Mouse (Mus musculus) right cerebral cortex, postnatal 25 days (tissue): ENCODE results near the gene Ehd4.

Experiments used
- DNase-seq: peaks from one replicate; pipeline ENCODE4 v3.0.0; 2022

Gene Ehd4

DNA sequence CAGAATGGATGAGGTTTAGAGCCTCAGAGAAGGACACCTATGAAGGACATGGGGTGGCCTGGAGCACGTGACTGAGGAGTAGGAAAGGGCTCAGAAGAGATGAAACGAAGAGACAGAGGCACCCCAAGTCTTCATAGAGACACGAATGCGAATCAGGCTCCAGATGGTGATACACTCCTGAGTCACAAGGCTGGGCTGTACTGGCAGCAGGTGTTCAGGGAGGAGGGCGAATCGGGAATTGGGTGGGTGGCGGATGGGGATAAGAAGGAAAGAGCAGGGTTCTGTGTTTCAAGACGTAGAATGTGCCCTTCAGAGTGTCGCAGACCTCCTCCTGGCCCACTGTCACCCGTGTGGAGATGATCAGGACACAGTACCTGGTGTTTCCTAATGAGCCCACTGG lies 89.2 kb downstream of the Ehd4 start:
- DNase-seq = peak; percentile 53

DNA sequence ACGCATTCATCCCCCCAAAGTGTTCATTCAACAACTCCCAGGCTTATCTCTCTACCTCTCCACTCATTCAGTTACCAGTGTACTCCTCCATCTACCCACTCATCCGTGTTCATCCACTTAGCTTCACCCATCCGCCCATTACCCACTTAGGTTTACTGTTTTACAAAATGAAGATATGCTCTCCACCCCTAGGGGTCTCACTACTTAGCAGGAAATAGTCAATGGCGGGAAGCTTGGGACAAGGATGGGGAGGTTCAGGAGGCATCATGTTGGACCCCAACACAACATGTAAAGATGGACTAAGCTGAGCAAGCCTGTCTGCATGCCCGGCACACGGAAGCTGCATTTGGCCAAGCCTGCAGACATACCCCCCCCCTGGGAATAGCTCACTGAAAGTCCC lies 89.8 kb downstream of the Ehd4 start:
- DNase-seq = no peak

- no peak for DNase-seq
Measured at GRCm38 (mm10) chr2:120062248-120062647, 92.2 kb downstream of the Ehd4 start.

DNA sequence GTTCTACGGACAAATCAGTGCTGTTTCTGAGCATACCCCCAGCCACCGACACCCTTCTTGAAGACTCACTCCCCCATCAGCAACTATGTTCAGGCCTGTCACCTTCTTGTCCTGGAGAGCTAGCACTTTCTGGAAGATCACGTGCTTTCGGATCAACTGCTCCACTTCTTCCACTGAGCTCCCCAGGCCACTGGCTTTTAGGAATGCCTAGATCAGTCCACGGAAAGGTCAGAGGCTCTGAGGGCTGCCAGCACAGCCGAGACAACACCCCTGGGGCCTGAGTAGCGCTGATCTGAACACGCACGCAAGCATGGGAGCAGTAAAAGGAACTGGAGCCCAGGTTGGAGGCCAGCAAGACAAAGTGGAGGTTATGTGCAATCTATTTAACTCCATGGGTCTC lies 93.8 kb downstream of the Ehd4 start:
- DNase-seq = no peak

GRCm38 (mm10) chr2:120060190-120060589 lies 94.2 kb downstream of the Ehd4 start:
- DNase-seq = no peak

- no peak for DNase-seq
Measured at GRCm38 (mm10) chr2:120059466-120059865, 94.9 kb downstream of the Ehd4 start.

GRCm38 (mm10) chr2:120058818-120059217 lies 95.6 kb downstream of the Ehd4 start:
- no peak for DNase-seq

GRCm38 (mm10) chr2:120055923-120056322 lies 98.5 kb downstream of the Ehd4 start:
- no peak for DNase-seq

DNA sequence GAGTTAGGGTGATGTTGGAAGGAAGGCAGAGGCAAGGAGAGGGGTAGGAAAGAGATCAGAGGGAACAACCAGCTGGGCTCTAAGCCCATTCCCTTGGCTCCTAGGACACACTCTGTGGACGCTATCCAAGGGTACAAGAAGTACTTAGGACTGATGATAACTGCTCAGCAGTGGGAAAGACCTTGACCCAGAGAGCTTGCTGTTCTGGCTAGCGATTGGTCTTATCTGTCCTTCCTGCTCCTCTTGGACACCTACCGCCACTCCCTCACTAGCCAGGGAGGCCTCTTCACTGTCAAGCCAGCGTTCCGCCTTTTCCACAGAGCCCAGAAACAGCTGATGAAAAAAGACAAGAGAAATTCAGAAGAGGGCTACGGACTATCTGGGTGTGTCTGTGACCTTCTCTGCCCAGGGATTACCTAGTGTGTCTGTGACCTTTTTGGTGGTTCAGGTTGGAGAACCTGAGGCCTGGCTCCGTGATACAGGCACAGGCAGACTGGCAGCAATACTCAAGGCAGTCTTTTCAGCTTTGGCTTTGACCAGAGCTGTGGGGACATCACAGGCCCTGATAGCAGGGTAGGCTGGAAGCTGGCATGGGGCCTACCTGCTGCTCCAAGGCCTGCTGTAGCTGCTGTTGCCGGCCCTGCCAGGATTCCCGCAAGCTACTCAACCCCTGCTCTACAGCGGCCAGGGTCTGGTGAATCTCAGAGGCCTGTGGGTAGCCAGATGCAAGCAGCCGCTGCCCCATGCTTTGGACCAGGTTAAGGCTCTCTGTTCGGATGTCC lies 99.4 kb downstream of the Ehd4 start:
- no peak for DNase-seq

- DNase-seq = no peak
Measured at GRCm38 (mm10) chr2:120051405-120051804, 103.0 kb downstream of the Ehd4 start.

- DNase-seq = no peak
Measured at GRCm38 (mm10) chr2:120049632-120050274, 104.7 kb downstream of the Ehd4 start.

- DNase-seq = no peak
Measured at GRCm38 (mm10) chr2:120048173-120048572, 106.2 kb downstream of the Ehd4 start.

DNA sequence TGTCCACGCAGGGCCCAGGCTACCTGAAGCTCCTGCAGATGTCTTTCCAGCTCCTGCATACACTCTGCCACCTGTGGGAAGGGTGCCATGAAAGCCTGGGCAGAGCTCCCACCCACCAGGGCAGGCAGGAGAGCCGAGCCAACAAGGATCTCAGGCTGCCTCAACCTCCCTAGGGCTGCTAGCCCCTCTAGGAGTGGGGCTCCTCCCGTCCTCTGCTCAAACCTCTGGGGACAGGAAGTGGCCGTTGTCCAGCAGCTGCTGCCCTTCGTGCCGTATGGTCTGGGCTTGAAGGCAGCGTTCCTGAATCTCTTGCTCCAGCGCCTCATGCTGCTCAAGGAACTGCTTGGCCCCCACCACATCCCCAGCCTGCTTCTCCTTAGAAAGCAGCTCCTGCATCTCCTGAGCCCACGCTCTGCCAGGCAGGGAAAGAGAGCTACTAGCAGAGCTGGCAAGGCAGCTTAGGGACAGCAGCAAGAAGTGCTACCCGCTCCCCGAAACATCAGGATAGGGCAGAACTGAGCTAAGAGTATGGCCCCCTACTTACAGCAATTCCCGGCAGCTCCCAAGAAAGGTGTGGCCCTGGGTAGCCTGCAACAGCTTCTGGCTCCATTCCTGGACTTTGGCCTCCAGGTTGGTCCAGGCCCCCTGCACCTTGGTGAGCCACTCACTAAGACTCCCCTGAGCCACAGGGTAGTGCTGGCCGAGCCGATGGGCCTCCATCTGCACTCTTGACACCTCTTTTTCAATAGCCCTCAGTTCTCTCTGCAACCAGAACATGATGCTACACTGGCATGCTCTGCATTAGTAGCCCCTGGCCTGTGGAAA lies 107.7 kb downstream of the Ehd4 start:
- DNase-seq = peak; percentile 55

DNA sequence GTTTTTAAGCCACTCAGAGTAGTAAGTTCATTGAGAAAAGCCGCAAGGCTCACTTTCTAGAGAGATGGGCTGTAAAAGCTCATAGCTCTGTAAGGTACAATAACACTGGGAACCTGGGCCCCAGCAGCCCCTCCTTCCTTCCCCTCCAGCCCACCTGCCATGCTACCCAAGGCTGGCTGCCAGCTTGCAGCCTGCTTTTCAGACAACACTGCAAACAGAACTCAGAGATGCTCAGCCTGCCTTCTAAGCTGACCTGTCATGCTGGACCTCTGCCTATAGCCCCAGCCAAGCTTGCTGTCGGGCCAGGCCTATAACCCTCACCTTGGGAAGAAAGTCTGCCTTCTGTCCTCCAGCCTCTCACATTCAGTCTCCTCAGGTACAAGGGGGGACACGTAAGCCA lies 109.7 kb downstream of the Ehd4 start:
- DNase-seq = no peak

- peak; percentile 66 for DNase-seq
Measured at GRCm38 (mm10) chr2:120044101-120044603, 110.3 kb downstream of the Ehd4 start.

- DNase-seq = no peak
Measured at GRCm38 (mm10) chr2:120040991-120041390, 113.4 kb downstream of the Ehd4 start.
